11 mouse cellular contexts compared by ENCODE assay signal in genomic region chr5:138956427-138956833, GRCm38 (mm10). TPM values are rescaled to one million over a fixed set of nuclear protein-coding genes. Genes with fewer than 3 reads are reported as not detected.
DNase-seq lines count a peak whose midpoint lies in the region; ATAC-seq lines count a peak whose summit lies in the region.
"Had no signal": no experiment of that assay in that cellular context is flagged by ENCODE, and none has a peak within 500 bp of the region (broad histone marks: within the 10 kb centered on the region; RNA-seq: fewer than 3 reads in every experiment).

No protein-coding gene starts in this region.

- H3K36me3 ChIP-seq in heart, embryonic 11.5 days (ENCODE audit: control insufficient read depth, insufficient read depth, low read length), result no peaks in the 10 kb centered on the region
- no peaks in the 10 kb centered on the region for H3K36me3 ChIP-seq in midbrain, embryonic 11.5 days (ENCODE audit: control insufficient read depth, insufficient read depth, low read length)
- no peaks in the 10 kb centered on the region for H3K36me3 ChIP-seq in midbrain, embryonic 16.5 days (ENCODE audit: control insufficient read depth, insufficient read depth, low read length)
- H3K36me3 ChIP-seq in limb, embryonic 10.5 days, result no peaks in the 10 kb centered on the region
- H3K36me3 ChIP-seq in neural tube, embryonic 13.5 days, result no peaks in the 10 kb centered on the region
- H3K36me3 ChIP-seq in forebrain, embryonic 14.5 days (ENCODE audit: control insufficient read depth, insufficient read depth, low read length), result no peaks in the 10 kb centered on the region
- H3K36me3 ChIP-seq: liver, embryonic 13.5 days had no signal

- no peak overlapping the region for H3K27ac ChIP-seq in heart, embryonic 11.5 days (ENCODE audit: low read depth, low read length)
- H3K27ac ChIP-seq in midbrain, embryonic 11.5 days (ENCODE audit: low read depth, low read length), result no peak overlapping the region
- no peak overlapping the region for H3K27ac ChIP-seq in midbrain, embryonic 16.5 days (ENCODE audit: low read length)
- 0 out of 2 replicates have a peak overlapping the region, but pooled peaks have one; percentile 26 for H3K27ac ChIP-seq in limb, embryonic 10.5 days
- peak overlapping the region; percentile 61; the same call in 1 of the 2 replicates for H3K27ac ChIP-seq in neural tube, embryonic 13.5 days (replicated peaks)
- H3K27ac ChIP-seq in forebrain, embryonic 14.5 days (ENCODE audit: low read depth, low read length), result no peak overlapping the region
- H3K27ac ChIP-seq: liver, embryonic 13.5 days had no signal

- no peak overlapping the region for H3K4me2 ChIP-seq in heart, embryonic 11.5 days
- no peak overlapping the region for H3K4me2 ChIP-seq in midbrain, embryonic 11.5 days
- no peak overlapping the region for H3K4me2 ChIP-seq in midbrain, embryonic 16.5 days (ENCODE audit: low read length)
- no peak overlapping the region for H3K4me2 ChIP-seq in neural tube, embryonic 13.5 days
- no peak overlapping the region for H3K4me2 ChIP-seq in forebrain, embryonic 14.5 days (ENCODE audit: low read length)
- H3K4me2 ChIP-seq: liver, embryonic 13.5 days had no signal

- H3K4me1 ChIP-seq in heart, embryonic 11.5 days (ENCODE audit: control insufficient read depth, insufficient read depth, low read length), result 0 out of 2 replicates have a peak, but pooled peaks cover 4% of the 10 kb centered on the region
- H3K4me1 ChIP-seq in midbrain, embryonic 11.5 days (ENCODE audit: control insufficient read depth, insufficient read depth, low read length), result no peaks in the 10 kb centered on the region
- H3K4me1 ChIP-seq in midbrain, embryonic 16.5 days (ENCODE audit: control insufficient read depth, insufficient read depth, low read length), result no peaks in the 10 kb centered on the region
- H3K4me1 ChIP-seq in limb, embryonic 10.5 days, result peaks cover 25% of the 10 kb centered on the region
- H3K4me1 ChIP-seq in neural tube, embryonic 13.5 days (replicated peaks), result peaks cover 24% of the 10 kb centered on the region
- H3K4me1 ChIP-seq in forebrain, embryonic 14.5 days (ENCODE audit: control insufficient read depth, insufficient read depth, low read length), result no peaks in the 10 kb centered on the region
- H3K4me1 ChIP-seq: liver, embryonic 13.5 days had no signal

- H3K9me3 ChIP-seq in heart, embryonic 11.5 days (replicated peaks; ENCODE audit: control insufficient read depth, low read length), result no peaks in the 10 kb centered on the region
- no peaks in the 10 kb centered on the region for H3K9me3 ChIP-seq in midbrain, embryonic 11.5 days (ENCODE audit: control insufficient read depth, low read length)
- no peaks in the 10 kb centered on the region for H3K9me3 ChIP-seq in midbrain, embryonic 16.5 days (replicated peaks; ENCODE audit: control insufficient read depth, low read length, poor library complexity, severe bottlenecking)
- no peaks in the 10 kb centered on the region for H3K9me3 ChIP-seq in limb, embryonic 10.5 days (replicated peaks)
- no peaks in the 10 kb centered on the region for H3K9me3 ChIP-seq in neural tube, embryonic 13.5 days
- no peaks in the 10 kb centered on the region for H3K9me3 ChIP-seq in forebrain, embryonic 14.5 days (replicated peaks; ENCODE audit: control insufficient read depth, low read length)
- H3K9me3 ChIP-seq: liver, embryonic 13.5 days had no signal

- no peaks in the 10 kb centered on the region for H3K27me3 ChIP-seq in heart, embryonic 11.5 days (ENCODE audit: control insufficient read depth, insufficient read depth, low read length)
- no peaks in the 10 kb centered on the region for H3K27me3 ChIP-seq in midbrain, embryonic 11.5 days (ENCODE audit: control insufficient read depth, insufficient read depth, low read length)
- H3K27me3 ChIP-seq in midbrain, embryonic 16.5 days (ENCODE audit: control insufficient read depth, insufficient read depth, low read depth, low read length), result no peaks in the 10 kb centered on the region
- no peaks in the 10 kb centered on the region; the same call in 1 of the 2 replicates for H3K27me3 ChIP-seq in limb, embryonic 10.5 days (ENCODE audit: low read depth, poor library complexity, severe bottlenecking)
- H3K27me3 ChIP-seq in neural tube, embryonic 13.5 days, result no peaks in the 10 kb centered on the region; the same call in 1 of the 2 replicates
- no peaks in the 10 kb centered on the region for H3K27me3 ChIP-seq in forebrain, embryonic 14.5 days (replicated peaks; ENCODE audit: control insufficient read depth, insufficient read depth, low read length)

- no peak overlapping the region for H3K9ac ChIP-seq in heart, embryonic 11.5 days (ENCODE audit: low read depth, low read length)
- H3K9ac ChIP-seq in midbrain, embryonic 11.5 days (ENCODE audit: low read length), result peak overlapping the region; percentile 7; the same call in 1 of the 2 replicates
- no peak overlapping the region for H3K9ac ChIP-seq in midbrain, embryonic 16.5 days (ENCODE audit: low read depth, low read length)
- 0 out of 2 replicates have a peak overlapping the region, but pooled peaks have one; percentile 12 for H3K9ac ChIP-seq in neural tube, embryonic 13.5 days
- H3K9ac ChIP-seq in forebrain, embryonic 14.5 days (ENCODE audit: low read length), result no peak overlapping the region
- H3K9ac ChIP-seq: liver, embryonic 13.5 days had no signal

- 39% methylated on average over 10 of the region's 10 CpGs for WGBS in heart, embryonic 11.5 days (ENCODE audit: insufficient replicate concordance)
- WGBS in midbrain, embryonic 11.5 days, result 74% methylated on average over 10 of the region's 10 CpGs
- 69% methylated on average over 10 of the region's 10 CpGs for WGBS in midbrain, embryonic 16.5 days
- 37% methylated on average over 10 of the region's 10 CpGs for WGBS in limb, embryonic 10.5 days
- WGBS in neural tube, embryonic 13.5 days, result 36% methylated on average over 10 of the region's 10 CpGs
- 78% methylated on average over 10 of the region's 10 CpGs for WGBS in forebrain, embryonic 14.5 days

- no peak overlapping the region for H3K4me3 ChIP-seq in heart, embryonic 11.5 days (ENCODE audit: low read depth, low read length)
- no peak overlapping the region for H3K4me3 ChIP-seq in midbrain, embryonic 11.5 days (ENCODE audit: low read depth, low read length)
- no peak overlapping the region for H3K4me3 ChIP-seq in midbrain, embryonic 16.5 days (ENCODE audit: low read depth, low read length)
- H3K4me3 ChIP-seq in limb, embryonic 10.5 days, result no peak overlapping the region
- H3K4me3 ChIP-seq in neural tube, embryonic 13.5 days, result no peak overlapping the region
- no peak overlapping the region for H3K4me3 ChIP-seq in forebrain, embryonic 14.5 days (ENCODE audit: low read depth, low read length)
- H3K4me3 ChIP-seq: liver, embryonic 13.5 days had no signal

- DNase-seq in heart, adult 11 months, result peak; percentile 95
- no peak for DNase-seq in midbrain, embryonic 11.5 days (ENCODE audit: low spot score, missing footprints)
- DNase-seq in limb, embryonic 10.5 days (ENCODE audit: low spot score), result no peak
- no peak for DNase-seq in left cerebral cortex, adult 18-20 months (ENCODE audit: low spot score in 2 of 2)
- DNase-seq in forebrain, embryonic 14.5 days (ENCODE audit: low spot score), result no peak
- DNase-seq: cerebellum, adult 11-12 months; liver, embryonic 13.5 days had no signal

- no peak for ATAC-seq in heart, embryonic 11.5 days (replicated peaks; ENCODE audit: insufficient number of reproducible peaks, low FRiP score, low TSS enrichment)
- no peak for ATAC-seq in midbrain, embryonic 11.5 days (ENCODE audit: low FRiP score)
- ATAC-seq in midbrain, embryonic 16.5 days, result no peak
- peak; percentile 64 for ATAC-seq in neural tube, embryonic 13.5 days (ENCODE audit: low read depth)
- ATAC-seq in forebrain, embryonic 14.5 days, result no peak
- ATAC-seq: CD4-positive, CD25-positive, alpha-beta regulatory T cell, adult 4 months had no signal

RNA-seq across cellular contexts. Expression of gene Pdgfa, which starts 40.7 kb away (rescaled TPM):
- polyA plus RNA-seq in heart, embryonic 11.5 days (2014; fragmentation: Nextera tagmentation; extraction: Ambion mirVana), result 29.3 and 30.8 TPM in 2 replicates
- polyA plus RNA-seq in midbrain, embryonic 11.5 days (2014; fragmentation: Nextera tagmentation; extraction: Ambion mirVana), result 3.3 and 3.9 TPM in 2 replicates
- polyA plus RNA-seq in midbrain, embryonic 16.5 days (2015; fragmentation: Nextera tagmentation; extraction: Ambion mirVana), result 27.0 and 32.2 TPM in 2 replicates
- polyA plus RNA-seq in limb, embryonic 10.5 days (2016; fragmentation: Nextera tagmentation; extraction: Ambion mirVana), result 26.8 and 28.8 TPM in 2 replicates
- 17.6 and 19.5 TPM in 2 replicates for polyA plus RNA-seq in neural tube, embryonic 13.5 days (2015; fragmentation: Nextera tagmentation; extraction: Ambion mirVana)
- 10 to 100 TPM; 52.7 to 55.5 TPM for total RNA-seq in left cerebral cortex, adult 18-20 months (2021)
- polyA plus RNA-seq in forebrain, embryonic 14.5 days (2014; fragmentation: Nextera tagmentation; extraction: Ambion mirVana), result 14.5 and 15.6 TPM in 2 replicates
- polyA plus RNA-seq: CD4-positive, CD25-positive, alpha-beta regulatory T cell, adult 4 months had no signal

Comparison
In these comparisons a context has a peak if more than half of its experiments do, and no peak if none do; other contexts are left out.
1. H3K9ac ChIP-seq: peak in midbrain, embryonic 11.5 days (single experiment) and neural tube, embryonic 13.5 days (single experiment); none in heart, embryonic 11.5 days (single experiment), midbrain, embryonic 16.5 days (single experiment) and forebrain, embryonic 14.5 days (single experiment).
2. H3K27ac ChIP-seq: peak in limb, embryonic 10.5 days (single experiment) and neural tube, embryonic 13.5 days (single experiment); none in heart, embryonic 11.5 days (single experiment), midbrain, embryonic 11.5 days (single experiment), midbrain, embryonic 16.5 days (single experiment) and forebrain, embryonic 14.5 days (single experiment).